Mouse (Mus musculus): ENCODE measurements at regions not wholly inside any gene's neighbourhood (a gene's known extent, or its start where the extent isn't known, plus 50 kb on each side); places are given as distances from the start of the nearest gene placed in this dataset.
A peak's percentile ranks its signal among the peaks of the same experiment; 100 is the strongest.

DNA sequence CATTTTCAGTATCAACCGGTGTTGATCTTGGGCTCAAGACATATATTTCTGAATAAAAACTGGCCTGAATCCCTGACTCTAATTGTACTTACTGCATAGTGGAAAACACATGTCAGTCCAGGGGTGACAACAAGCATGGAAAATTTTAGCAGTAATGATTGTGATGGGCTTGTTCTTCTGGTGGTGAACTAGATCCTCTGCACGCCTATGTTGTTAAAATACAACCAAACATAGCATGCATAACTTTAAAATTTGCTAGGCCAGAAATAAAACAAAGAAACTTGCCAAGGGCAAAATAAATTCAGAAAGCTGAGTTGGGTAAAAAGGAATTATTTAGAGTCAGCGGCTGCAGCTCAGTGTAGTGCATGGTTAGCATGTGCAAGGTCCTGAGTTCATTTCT lies 198.2 kb downstream of the Mex3b start:
- intact Hi-C loops (cut with DNase I; ENCODE audit: low total_unique reads), result no loop called here
- DNase-seq, result no peak

DNA sequence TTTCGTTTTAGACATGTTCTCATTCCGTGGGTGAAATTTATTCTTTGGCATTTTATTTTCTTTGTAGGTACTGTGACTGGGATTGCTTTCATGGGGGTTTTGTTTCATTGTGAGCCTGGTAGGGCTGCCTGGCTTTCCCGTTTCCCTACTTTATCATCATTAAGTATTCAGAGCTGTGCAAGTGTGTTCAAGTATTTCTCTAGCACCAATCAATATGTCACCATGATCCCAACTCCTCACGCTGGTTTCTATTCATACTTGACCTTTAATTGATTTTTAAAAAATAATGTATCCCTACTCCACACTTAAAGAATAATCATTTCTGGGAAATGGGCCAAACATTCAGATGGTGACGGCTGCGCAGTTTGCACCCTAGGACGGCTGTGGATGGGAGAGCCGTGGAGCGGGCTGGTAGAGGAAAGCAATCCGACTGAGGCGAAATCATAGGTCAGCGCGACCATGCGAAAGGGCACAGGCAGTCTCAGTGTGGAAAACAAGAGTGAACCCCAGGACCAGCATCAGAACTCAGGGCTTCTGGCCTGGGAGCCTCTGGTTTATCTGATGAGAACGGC lies 207.4 kb downstream of the Mex3b start:
- intact Hi-C loops (cut with DNase I; ENCODE audit: low total_unique reads), result no loop called here
- DNase-seq, result no peak

DNA sequence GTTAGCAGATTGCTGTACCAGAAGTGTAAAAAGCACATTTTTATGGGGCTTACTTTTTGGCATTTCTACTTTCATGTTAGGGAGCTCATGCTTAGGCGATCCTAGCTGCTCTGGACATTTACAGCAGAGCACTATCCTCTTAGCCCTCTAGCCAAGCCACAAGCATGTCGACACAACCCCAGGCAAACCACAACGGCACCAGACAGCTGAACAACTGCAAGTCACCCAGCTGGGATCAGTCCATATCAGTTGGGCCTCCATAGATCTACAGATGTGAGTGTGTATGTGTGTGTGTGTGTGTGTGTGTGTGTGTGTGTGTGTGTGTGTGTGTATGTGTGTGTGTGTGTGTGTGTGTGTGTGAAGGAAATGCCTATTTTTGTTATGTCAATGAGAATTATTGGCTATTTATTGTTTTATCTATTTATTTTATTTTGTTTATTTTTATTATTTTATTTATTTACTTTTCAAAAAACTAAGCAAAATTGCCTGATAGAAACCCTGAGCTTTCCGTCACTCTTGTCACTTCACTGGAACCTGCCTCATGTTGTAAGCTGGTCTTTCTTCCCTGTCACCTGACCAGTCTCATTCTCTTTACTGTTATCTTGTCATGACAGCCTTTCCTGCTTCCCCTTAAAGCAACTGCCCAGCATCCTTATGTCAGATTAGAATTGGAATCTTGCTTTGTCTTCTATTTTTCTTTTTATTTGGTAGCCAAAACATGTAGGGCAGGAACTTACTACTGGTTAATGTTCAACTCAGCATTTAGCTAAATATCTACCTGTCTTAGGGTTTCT lies 208.2 kb downstream of the Mex3b start:
- no peak for DNase-seq
- intact Hi-C loops (cut with DNase I; ENCODE audit: low total_unique reads), result no loop called here

DNA sequence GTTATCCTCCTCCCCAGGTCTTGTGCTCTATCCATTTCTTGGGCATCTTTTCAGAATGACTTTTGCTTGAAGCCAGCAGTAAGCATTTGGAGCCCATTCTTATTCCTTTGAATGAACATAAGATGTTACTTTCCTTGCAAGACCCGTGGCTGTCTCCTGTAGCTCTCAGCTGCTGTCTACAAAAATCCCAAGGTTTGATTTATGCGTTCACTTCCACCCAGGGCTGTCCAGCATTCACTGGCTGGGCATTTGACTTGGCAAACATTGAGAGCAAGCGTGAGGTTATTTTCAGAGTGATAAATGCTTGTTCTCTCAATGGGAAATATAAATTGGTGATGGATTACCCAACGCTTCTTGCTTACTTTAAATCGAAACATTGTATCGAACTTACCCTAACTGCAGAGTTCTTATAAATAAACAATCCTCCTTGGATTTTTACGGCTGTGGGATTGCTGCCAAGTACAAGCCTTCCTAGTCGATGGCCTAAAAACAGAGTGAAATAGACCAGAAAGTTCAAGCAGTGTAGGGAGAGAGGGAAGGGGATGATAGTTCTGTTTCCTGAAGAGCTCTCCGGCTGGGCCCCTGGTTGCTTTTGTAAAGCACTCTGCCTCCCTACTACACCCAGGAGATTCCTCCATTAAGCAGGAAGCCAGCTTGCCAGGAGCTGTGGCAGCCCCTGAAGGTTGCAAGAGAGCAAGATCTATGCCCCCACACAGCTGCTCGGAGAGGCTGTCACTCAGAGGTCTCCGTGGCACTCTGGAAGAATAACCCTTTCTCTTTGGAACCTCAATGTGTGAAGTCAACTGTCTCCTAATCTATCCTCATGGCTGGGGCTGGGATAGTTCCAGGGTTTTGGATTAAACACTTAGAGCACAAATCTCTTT lies 210.1 kb downstream of the Mex3b start:
- DNase-seq, result no peak
- intact Hi-C loops (cut with DNase I; ENCODE audit: low total_unique reads), result no loop called here

DNA sequence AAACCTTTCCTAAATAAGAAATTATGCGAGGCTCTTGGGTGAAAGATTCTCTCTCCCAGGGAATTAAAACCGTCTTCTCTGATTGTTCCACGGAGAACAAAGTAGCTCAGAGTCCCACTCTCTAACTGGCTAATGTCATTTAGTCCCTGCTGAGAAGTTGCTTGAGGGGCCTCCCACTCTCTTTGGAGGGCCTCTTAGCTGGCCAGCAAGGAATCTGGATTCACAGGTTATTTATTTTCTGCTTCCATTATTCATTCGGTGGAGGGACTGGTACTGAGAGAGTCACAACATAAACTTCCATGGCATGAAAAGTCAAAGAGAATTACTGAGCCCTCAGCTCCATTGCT lies 210.8 kb downstream of the Mex3b start:
- DNase-seq, result no peak
- intact Hi-C loops (cut with DNase I; ENCODE audit: low total_unique reads), result no loop called here

DNA sequence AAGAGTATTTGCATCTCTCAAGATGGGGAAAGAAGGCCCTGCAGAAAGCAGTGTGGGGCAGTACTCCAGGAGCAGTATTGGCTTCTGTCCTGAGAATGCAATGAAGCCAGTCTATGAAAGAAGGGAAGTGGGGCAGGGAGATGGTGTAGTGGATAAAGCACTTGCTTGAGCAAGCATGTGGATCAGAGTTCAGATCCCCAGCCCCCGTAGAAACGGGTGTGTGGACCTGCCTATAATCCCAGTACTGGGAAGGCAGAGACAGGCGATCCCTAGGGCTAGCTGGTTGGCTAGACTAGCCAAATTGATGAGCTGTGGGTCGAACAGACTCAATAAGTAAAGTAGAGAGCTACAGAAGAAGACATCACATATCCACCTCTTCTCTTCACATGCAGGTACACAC lies 211.6 kb downstream of the Mex3b start:
- intact Hi-C loops (cut with DNase I; ENCODE audit: low total_unique reads), result no loop called here
- DNase-seq, result no peak

DNA sequence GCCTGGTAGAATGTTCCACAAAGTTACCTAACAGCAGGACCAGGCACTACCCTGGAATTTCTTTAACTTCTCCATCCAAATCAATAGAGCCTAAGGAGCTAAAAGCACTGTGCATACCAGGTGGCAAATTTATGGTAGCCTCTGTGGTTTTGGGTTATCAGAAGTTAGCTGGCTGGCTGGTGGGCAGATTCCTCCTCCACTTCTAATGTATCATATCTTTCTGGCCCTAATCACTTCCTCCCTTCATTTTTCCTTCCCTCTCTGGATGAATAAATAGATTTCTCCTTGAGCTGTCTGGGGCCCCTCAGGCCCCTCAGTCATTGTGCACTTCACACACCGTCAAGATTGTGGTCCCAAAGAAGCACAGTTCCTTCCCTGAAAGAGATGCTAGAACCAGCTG lies 212.7 kb downstream of the Mex3b start:
- intact Hi-C loops (cut with DNase I; ENCODE audit: low total_unique reads), result no loop called here
- no peak for DNase-seq

DNA sequence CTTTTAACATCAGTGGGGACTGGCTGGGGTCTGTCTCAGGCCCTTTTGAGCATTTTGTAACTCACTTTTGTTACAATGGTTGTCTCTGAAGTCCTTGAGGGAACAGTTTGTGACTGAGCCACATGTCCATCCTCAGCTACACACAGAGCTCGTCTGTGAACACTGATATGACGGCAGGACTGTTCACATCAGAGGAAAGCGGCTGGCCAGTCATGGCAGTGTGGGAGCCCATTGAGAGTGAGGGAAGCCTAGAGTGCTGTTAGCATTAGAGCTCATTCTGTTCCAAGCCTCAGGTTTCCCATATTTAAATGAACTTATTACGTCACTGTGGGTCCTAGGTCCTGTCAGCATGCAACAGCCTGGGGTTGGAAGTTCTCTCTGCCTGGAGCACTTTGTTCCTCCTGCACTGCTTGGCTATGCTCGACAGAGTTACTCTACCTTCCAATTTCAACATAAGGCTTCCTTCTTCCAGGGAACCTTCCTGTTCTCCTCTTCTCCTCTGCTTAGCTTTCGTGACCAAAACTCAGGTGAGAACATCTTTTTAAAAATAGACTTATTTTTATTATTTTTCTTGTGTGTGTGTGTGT lies 217.5 kb downstream of the Mex3b start:
- no peak for DNase-seq
- intact Hi-C loops (cut with DNase I; ENCODE audit: low total_unique reads), result no loop called here

DNA sequence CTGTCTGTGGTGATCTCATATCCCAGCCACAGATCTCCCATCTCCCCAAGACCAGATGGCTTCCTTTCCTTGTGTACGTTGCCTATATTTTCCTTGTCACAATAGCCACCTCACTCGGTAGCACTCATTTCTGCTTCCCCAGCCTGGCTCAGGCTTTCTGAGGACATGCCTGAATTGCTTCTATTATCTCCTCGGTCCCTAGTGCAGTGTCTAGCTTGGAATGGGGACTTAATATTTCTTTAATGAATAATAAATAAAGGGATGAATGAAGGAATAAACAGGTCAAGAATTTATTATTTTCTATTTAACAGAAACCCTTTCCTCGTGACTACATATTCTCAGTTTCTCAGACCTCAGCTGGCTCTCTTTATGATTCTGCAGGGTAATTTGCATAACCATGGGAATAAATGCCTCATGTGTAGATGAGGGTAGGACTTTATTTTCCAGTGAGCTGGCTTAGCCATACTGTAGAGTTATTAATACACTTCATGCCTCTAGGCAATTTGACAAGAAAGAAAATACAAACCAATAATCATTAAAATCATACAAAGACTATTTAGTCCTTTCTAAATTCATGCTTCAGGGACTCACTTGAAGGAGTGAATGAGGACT lies 218.5 kb downstream of the Mex3b start:
- DNase-seq, result no peak
- intact Hi-C loops (cut with DNase I; ENCODE audit: low total_unique reads), result no loop called here

DNA sequence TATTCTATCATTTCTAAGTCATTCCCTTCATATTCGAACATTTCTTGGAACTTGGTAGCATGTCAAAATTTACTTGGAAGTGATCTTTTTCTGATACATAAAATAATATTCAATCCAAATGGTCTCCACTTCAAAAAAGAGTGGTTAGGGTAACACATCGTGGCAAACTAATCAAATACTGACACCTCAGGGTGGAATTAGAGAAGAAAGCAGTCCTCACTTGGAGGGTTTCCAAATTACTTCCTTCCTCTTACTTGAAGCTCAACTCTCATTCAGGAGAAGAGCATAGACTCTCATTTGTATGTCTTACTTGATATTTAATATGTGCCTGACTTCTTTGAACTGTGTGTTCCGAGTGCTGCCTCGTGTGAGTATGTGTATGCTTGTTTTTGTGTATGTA lies 220.3 kb downstream of the Mex3b start:
- intact Hi-C loops (cut with DNase I; ENCODE audit: low total_unique reads), result no loop called here
- no peak for DNase-seq

DNA sequence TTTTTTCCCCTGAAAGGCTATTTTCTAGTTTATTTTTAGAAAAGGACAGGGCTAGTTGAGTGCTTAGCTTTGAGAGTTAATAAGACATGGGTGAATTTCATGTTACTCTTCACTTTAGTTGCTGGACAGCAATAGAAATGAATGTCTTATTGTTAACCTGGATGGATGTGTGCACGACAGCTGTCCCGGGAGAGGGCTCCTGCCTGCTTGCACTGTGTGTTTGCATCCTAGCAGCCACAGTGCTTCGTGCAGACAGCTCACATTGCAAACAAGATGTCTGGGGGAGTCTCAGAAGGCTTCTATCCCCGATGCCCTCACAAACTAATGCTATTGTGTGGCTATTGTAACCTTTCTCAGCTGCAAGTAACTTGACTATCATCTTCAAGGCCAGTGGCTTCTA lies 221.0 kb downstream of the Mex3b start:
- intact Hi-C loops (cut with DNase I; ENCODE audit: low total_unique reads), result no loop called here
- no peak for DNase-seq

DNA sequence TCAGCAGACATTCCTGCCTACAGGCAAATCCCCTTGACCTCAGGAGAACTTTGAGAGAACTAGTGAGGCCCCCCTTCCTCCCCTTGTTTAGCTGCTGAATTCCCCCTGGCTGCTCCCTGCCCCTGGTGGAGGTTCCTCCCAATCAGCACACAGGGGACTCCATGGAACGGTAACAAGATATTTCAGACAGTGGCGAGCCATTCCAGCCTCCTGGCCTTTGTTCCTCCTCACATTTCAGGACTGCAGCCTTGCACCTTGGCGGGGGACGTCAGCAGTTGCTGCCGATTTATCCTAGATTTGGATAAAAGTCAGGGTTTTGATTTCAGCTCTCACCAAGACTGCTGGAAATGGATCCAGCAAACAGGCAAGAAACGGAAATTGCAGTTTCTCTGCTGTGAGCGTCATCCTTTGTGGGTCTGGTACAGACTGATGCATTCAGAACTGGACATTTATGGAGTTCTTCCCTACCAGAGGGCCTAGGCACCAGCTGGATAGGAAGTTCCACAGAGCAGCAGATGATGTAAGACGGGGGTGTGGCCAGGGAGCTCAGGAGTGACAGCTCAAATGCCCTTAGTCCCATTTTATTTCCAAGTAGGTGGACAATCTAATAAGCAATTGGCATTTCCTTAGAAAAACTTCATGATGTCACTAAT lies 222.3 kb downstream of the Mex3b start:
- intact Hi-C loops (cut with DNase I; ENCODE audit: low total_unique reads), result no loop called here
- peak; percentile 12 for DNase-seq

DNA sequence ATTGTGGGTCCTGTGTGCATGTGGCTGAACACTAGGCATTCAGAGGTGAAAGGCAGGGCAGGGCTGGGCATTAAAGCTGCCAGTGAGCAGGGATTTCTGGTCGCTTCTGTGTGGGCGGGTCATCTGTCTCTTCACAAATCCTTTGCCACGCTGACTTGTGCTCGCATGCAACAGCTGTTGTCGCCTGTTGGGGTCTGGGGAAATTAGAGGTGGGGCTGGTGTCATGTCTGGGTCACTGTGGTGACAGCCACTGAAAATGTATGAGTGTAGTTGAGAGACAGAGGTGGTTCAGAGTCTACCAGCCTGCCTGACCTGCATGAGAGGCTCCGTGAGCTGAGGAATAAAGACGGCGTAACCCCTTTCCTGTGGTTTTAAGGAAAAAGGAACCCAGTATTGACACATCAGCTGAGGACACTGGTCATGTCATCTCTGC lies 226.8 kb downstream of the Mex3b start:
- DNase-seq, result no peak
- intact Hi-C loops (cut with DNase I; ENCODE audit: low total_unique reads), result no loop called here

DNA sequence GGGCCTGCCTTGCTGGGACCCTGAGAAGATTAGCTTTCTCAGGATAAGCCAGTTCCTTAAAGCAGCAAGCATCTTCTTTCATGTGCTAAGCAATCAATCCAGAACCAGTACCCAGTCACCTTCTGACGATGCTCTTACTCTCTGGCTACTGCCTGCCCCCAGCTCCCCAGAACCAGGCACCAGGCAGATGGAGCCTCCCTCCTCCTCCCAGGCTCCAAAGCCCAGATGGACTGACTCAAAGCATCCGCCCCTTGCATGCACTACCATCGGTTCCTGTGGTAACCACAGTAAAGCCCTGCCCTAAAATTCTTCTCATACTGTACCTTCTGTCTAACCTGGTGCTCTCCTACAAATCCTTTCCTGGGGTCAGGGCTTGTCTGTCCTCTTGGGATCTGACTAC lies 227.8 kb downstream of the Mex3b start:
- intact Hi-C loops (cut with DNase I; ENCODE audit: low total_unique reads), result no loop called here
- no peak for DNase-seq

DNA sequence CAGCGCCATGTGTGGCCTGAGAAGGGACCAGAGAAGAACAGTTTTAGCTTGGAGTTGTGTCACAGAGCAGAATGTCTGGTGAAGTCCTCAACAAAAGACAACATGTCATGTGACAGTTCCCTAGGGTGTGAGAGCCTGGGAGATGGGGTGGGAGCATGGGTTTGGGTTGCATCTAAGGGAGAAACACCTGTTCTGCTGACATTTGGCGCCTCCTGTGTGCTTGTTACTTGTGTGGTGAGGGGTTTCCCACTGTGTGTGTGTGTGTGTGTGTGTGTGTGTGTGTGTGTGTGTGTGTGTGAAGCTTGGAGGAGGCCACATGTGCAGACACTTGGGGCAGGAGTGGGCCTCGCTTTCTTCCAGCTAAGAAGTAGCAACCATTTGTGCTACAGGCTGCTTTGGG lies 228.5 kb downstream of the Mex3b start:
- intact Hi-C loops (cut with DNase I; ENCODE audit: low total_unique reads), result no loop called here
- DNase-seq, result no peak

DNA sequence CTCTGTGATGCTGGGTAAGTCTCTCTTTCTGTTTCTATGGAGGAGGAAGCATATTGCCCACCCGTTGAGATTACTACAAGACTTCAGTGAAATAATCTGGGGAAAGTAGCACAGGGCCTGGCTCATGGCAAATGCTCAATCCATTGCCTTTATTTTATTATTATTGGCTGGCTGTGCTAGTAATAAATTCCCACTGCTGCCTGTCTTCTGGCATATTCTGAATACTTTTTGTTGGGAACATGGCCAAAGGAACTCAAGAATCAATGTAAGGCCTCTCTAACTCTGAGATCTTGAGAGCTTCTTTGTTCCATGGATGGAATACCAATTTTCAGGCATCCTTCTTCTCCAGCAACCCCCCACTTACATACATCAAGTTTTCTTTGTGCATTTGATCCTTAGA lies 237.3 kb downstream of the Mex3b start:
- intact Hi-C loops (cut with DNase I; ENCODE audit: low total_unique reads), result no loop called here

DNA sequence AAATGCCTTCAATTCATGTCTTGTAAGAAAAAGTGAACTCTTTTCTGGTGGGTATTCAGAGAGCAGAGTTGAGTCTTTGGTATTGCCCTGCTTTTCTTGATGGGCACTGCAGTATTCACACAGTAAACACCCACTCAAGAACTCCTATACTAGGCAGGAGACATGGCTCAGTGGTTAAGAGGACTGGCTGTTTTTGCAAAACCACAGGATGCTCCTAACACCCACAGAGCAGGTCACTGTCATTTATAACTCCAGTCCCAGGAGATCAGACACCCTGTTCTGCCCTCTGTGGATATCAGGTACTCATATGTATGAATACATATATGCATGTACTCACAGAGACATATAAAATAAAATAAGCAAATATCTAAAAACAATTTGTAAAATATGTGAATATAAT lies 238.5 kb downstream of the Mex3b start:
- intact Hi-C loops (cut with DNase I; ENCODE audit: low total_unique reads), result no loop called here

More for the DNA sequence above, 237.3 kb downstream of the Mex3b start:
- no peak for DNase-seq

DNA sequence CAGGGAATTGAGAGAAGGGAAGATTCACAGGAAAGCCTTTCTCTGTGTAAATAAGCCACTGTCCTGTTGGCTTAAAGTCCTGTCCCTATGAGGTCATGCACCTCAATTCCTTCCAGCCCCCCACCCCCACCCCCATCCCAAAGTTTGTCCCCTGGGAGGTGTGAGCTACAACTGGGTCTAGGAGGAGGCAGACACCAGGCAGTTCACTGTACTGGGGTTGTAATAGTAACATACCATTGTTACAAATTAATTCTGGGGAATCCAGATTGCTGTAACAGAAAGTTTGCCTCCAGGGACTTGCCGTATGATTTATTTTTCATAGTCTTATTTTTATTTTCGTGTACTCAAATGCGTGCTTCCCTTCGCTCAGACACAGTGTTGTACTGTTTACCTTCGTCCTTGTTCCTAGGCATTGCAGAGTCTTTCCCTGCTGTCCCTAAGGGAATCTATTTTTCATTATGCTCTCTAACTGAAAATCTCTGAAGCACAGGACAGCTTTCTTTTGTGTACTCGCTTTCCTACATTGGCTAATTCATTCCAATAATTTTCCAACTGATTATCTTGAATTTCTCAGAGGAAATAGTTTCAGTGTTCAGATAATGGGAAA lies 244.2 kb downstream of the Mex3b start:
- DNase-seq, result no peak
- intact Hi-C loops (cut with DNase I; ENCODE audit: low total_unique reads), result no loop called here

More for the DNA sequence above, 238.5 kb downstream of the Mex3b start:
- no peak for DNase-seq

DNA sequence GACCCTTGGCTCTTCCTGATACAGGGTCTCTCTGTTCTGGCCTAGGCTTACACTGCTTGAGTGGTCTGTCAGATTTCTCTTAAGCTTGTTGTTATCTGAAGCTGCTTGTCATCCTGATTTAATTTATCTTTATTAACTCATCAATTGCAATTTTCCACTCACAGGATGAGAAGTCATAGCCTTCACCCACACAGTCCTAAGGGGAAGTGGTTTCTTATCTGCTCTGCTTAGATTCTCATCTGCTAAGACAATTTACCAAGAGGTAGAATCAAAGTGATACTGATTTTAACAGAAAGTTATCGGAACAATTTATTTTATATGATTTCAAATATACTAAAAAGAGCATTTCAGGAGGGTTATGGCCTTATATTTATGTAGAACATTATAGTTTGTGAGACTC lies 249.4 kb downstream of the Mex3b start:
- intact Hi-C loops (cut with DNase I; ENCODE audit: low total_unique reads), result no loop called here
- no peak for DNase-seq

All from gastrocnemius, postnatal 14 days (tissue).